Mouse (Mus musculus) left cerebral cortex, adult 8-10 months (tissue): ENCODE measurements around the gene Gm8879. TPM values are rescaled to one million over a fixed set of nuclear protein-coding genes. Genes with fewer than 3 reads are reported as not detected.
"Not testable (repeated sequence)": the region's sequence is repeated elsewhere in the genome, so short reads cannot be mapped to it uniquely, and the experiment has no call there.

Source experiments
- DNase-seq, 2 experiments: peaks; one replicate each; pipeline ENCODE4 v3.0.0; 2022; ENCODE audit warnings: low spot score in 2 of 2
- total RNA-seq, 4 experiments: library from RNA; stranded (reverse); gene quantifications; 2 replicates each; pipeline ENCODE4 v1.2.4; 2022

Gm8879 gene
- not detected for total RNA-seq

DNA sequence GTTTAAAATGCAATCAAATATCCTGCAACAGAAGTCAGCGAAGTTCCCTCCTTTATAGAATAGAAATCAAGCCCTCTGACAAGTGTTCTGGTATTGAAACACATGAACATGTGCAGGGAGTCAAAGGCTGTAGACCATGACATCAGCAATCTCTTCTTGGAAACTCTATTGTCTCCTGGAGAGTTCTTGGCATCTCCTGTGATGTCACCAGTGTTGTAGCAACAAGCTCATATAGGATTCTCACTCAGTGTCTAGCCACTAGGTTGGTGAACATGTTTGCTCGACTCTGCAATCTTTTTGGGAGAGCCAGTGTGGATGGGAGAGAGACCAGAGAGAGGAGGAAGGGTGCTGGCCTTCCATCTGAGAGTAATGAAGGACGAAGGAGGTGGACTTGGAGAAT lies at the start of gene Gm8879:
Gene Gm8879, plus strand, starts transcription at position 301 of the 400 bp plus-strand sequence.
- not testable (repeated sequence) for DNase-seq

DNA sequence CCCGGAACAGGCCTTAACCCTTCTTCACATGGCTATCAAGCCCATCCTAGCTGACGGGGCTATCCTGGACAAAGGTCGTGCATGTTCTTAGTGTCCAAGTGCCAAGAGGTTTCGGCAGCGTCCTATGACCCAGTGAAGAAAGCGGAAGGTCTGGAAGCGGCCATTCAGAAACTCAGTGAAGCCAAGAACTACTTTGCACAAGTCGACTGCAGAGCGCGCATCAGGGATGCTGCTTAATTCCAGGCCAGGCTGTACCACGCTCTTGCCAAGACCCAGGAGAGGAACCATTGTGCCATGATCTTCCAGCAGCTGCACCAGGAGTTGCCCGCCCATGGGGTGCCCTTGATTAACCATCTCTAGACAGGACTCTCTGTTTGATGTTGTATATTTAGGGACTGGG lies 10.6 kb downstream of the Gm8879 start:
- DNase-seq = not testable (repeated sequence)

Other genes starting within 250 kb of the Gm8879 start
- not detected for gene Gm8871, start 179.8 kb upstream of the Gm8879 start, total RNA-seq
- gene Gm8857, start 179.8 kb upstream of the Gm8879 start, total RNA-seq = not detected
- not detected for gene Gm5861, start 55.4 kb downstream of the Gm8879 start, total RNA-seq
- not detected for gene Gm8890, start 128.4 kb downstream of the Gm8879 start, total RNA-seq
- gene Speer1, start 213.9 kb downstream of the Gm8879 start, total RNA-seq = not detected